Mouse (Mus musculus): ENCODE measurements around the gene Vmn2r49.
"Not testable (repeated sequence)": the region's sequence is repeated elsewhere in the genome, so short reads cannot be mapped to it uniquely, and the experiment has no call there.

Gene Vmn2r49

DNA sequence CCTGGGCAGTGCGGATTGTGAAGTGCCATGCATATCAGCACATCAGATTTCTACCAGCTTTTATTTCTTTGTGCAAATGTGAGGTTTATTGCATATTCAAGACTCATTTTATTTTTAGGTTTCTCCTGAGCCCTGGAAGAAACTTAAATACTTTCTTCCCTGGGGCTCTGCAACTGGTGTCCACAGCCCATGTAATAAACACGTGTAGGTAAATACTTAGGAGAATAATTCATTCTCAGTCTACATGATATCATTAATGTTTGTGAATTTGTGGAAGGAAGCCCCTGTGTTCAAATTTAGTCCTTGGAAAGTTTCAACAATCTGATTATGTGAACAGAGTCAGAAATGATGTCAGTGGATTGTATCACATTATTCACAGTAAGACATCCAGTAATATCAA is at the start of gene Vmn2r49:
Gene Vmn2r49, minus strand, starts transcription at position 101 of the 400 bp plus-strand sequence.
- not testable (repeated sequence) for DNase-seq (ENCODE audit: low read depth, low spot score)

DNA sequence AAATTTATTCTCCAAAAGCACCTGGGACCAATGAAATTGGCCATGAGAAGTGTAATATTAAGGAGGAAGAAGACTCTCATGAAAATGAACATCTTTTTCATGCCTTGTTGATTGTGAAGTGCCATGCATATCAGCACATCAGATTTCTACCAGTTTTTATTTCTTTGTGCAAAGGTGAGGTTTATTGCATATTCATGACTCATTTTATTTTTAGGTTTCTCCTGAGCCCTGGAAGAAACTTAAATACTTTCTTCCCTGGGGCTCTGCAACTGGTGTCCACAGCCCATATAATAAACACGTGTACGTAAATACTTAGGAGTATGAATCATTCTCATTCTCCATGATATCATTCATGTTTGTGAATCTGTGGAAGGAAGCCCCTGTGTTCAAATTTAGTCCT is 38.6 kb downstream of the Vmn2r49 start, which contains the start of gene Vmn2r48:
Gene Vmn2r48, minus strand, starts transcription at position 101 of the 400 bp plus-strand sequence.
- not testable (repeated sequence) for DNase-seq (ENCODE audit: low read depth, low spot score)
